Mouse (Mus musculus) bone marrow, adult 2 months (tissue): Measurements from ENCODE around the gene Ggn.

ENCODE experiments used
- CTCF ChIP-seq: fragments of 200-500 bp; IDR thresholded peaks from 2 replicates; pipeline ENCODE4 v1.5.1; 2011; ENCODE audit warnings: low read length, control low read depth; ENCODE audit not compliant: control insufficient read depth, insufficient read depth
- POLR2A ChIP-seq: fragments of 200-500 bp; IDR thresholded peaks from 2 replicates; pipeline ENCODE4 v1.6.1; 2011; ENCODE audit warnings: low read depth, mild to moderate bottlenecking, control low read depth, low read length, borderline replicate concordance; ENCODE audit not compliant: control insufficient read depth

DNA sequence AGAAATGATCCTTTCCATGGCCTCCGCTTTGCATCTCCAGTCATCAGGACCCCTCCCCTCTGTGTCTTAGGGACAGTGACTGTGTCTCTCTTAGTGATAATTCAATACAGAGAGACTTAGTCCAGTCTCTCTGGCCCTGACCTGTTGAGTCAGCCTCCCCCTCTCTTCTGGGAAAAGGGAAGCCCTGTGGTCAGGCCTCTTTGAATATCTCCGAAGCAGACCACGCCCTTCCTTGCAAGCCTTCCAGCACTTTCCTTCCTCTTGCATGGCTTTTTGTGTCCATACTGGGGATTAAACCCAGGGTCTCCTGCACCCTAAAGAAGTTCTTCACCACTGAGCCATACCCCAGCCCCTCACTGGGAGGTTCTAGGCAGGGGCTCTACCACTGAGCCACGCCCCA, 26.0 kb upstream of the Ggn start:
- no peak for TF ChIP-seq POLR2A
- no peak for TF ChIP-seq CTCF
